Mouse (Mus musculus) lung, embryonic 14.5 days (tissue): ENCODE measurements around the gene Klhl29. TPM values are rescaled to one million over a fixed set of nuclear protein-coding genes. Genes with fewer than 3 reads are reported as not detected.

Source experiments
- ATAC-seq: fragments of 200-750 bp; cut with Nextera tagmentation; 2 replicates; pipeline ENCODE4 v1.8.0; 2017; ENCODE audit warnings: mild to moderate bottlenecking, moderate TSS enrichment, moderate library complexity; ENCODE audit not compliant: insufficient read depth
- DNase-seq: peaks from one replicate; pipeline ENCODE4 v3.0.0-alpha.2; 2015
- H3K27ac ChIP-seq: fragments of 300-500 bp; sonication (generic); 2 replicates; pipeline ENCODE4 v1.5.1; 2014; ENCODE audit warnings: low read depth, mild to moderate bottlenecking, moderate library complexity
- H3K27me3 ChIP-seq: fragments of 300-500 bp; sonication (generic); 2 replicates; pipeline ENCODE4 v1.6.1; 2014; ENCODE audit warnings: low read length, control low read depth; ENCODE audit not compliant: insufficient read depth
- H3K36me3 ChIP-seq: fragments of 300-500 bp; sonication (generic); 2 replicates; pipeline ENCODE4 v1.6.1; 2014; ENCODE audit warnings: control low read depth; ENCODE audit not compliant: insufficient read depth
- H3K4me1 ChIP-seq: fragments of 300-500 bp; sonication (generic); 2 replicates; pipeline ENCODE4 v1.6.1; 2014; ENCODE audit warnings: antibody characterized with exemption, control low read depth; ENCODE audit not compliant: insufficient read depth
- H3K4me2 ChIP-seq: fragments of 300-500 bp; sonication (generic); 2 replicates; pipeline ENCODE4 v1.6.1; 2014; ENCODE audit warnings: mild to moderate bottlenecking
- H3K4me3 ChIP-seq: fragments of 300-500 bp; sonication (generic); 2 replicates; pipeline ENCODE4 v1.5.1; 2014; ENCODE audit warnings: low read depth, low read length
- H3K9ac ChIP-seq: fragments of 300-500 bp; sonication (generic); 2 replicates; pipeline ENCODE4 v1.6.1; 2014
- H3K9me3 ChIP-seq: fragments of 300-500 bp; sonication (generic); 2 replicates; pipeline ENCODE4 v1.6.1; 2016; ENCODE audit warnings: low read depth, low read length, control low read depth
- CTCF ChIP-seq: IDR thresholded peaks from 2 replicates; pipeline ENCODE4 v1.5.1; 2016; ENCODE audit warnings: antibody characterized with exemption, low read depth
- WGBS: fragments of 180-500 bp; shearing (Covaris S2); extraction: QIAGEN DNeasy Blood & Tissue Kit; methylation state at CpG from one replicate; pipeline ENCODE4 v1.1.7; 2014; 5-methylcytosine and 5-hydroxymethylcytosine counted together
- polyA plus RNA-seq: library from polyadenylated mRNA; unstranded; fragments of >200 nt; fragmentation: Nextera tagmentation; extraction: Ambion mirVana; gene quantifications from 2 replicates; pipeline ENCODE4 v1.2.1, GENCODE M21; 2014

The Klhl29 gene
- polyA plus RNA-seq, 1 experiment from 2014 or later, result 1.2 TPM

- Histone ChIP-seq H3K4me1 (peaks cover 9% of the 10 kb centered on the region), H3K36me3 (no peaks in the 10 kb centered on the region), H3K4me3 (no peak overlapping the region), H3K27ac (no peak overlapping the region), H3K9ac (no peak overlapping the region), H3K4me2 (no peak overlapping the region), H3K27me3 (no peaks in the 10 kb centered on the region), H3K9me3 (no peaks in the 10 kb centered on the region)
- no peak for DNase-seq
- no peak for ATAC-seq
- 70% methylated on average over 9 of the region's 9 CpGs for WGBS
- no peak for TF ChIP-seq CTCF
Measured at GRCm38 (mm10) chr12:5210786-5211185, 164.7 kb downstream of the Klhl29 start.

DNA sequence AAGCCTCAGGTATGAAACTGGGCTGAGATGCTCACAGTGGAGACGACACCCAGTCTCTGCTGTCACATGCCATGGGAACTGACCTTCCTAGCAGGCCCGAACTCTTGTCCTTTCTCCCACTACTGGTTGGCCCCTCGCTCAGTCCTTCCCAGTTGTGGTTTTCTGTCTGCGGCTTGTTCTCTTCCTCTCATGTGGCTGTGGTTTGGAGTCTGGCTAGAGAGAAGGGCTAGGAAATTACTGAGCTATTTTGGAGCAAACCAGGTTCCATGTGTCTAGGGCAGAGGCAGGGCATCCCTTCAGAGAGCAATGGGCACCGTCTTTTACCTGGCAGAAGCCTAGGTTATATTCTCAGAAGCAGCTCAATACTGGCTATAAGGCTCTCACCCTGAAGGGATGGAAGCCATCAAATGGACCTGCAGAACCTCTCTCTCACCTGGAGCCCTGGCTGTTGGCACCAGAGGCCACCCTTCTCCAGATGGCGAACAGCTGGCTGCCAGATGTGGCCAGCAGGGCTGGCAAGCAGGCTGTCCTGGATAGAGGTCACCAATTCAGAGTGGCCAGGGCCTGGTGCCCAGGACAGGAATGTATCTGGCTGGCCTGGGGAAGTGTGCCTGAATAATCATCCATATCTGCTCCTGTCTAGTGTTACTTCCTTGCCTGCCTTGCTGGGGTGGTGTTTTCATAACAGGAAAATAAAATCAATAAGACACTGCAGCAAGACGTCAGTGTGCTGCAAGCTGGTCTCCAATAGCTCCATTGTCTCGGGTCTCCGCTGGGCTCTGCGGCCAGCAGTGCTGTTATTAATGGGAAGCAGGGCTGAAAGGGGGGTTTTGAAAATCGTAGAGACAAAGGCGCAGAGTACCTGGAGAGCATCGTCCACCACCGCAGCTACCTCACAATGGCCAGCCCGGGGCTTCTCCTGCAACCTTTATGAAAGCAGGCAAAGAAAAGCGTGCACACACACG, 167.3 kb downstream of the Klhl29 start:
- no peak for TF ChIP-seq CTCF
- H3K4me1 ChIP-seq, result 0 out of 2 replicates have a peak, but pooled peaks cover 7% of the 10 kb centered on the region
- no peak overlapping the region for H3K4me3 ChIP-seq
- H3K27me3 ChIP-seq, result no peaks in the 10 kb centered on the region
- H3K4me2 ChIP-seq, result no peak overlapping the region
- DNase-seq, result no peak
- no peak overlapping the region for H3K9ac ChIP-seq
- ATAC-seq, result no peak
- no peak overlapping the region for H3K27ac ChIP-seq
- H3K9me3 ChIP-seq, result no peaks in the 10 kb centered on the region
- H3K36me3 ChIP-seq, result no peaks in the 10 kb centered on the region
- WGBS, result 78% methylated on average over 17 of the region's 17 CpGs

DNA sequence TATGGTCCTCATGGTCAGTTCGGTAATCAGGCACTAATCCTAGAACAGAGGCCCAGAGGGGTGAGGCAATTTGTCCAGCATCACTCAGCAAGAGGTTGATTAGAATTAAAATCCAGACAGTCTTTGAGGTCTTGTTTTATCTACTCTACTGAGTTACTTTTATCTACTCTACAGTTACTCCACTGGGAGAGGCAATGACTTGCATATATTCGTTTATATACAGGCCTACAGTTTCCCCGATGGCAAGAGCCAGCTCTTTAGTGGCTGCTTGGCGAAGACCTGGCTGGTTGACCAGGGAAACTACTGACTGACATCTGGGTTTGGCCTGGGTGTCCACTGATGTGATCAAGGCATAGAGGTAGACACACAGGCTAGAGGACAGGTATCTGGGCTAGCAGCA, 168.3 kb downstream of the Klhl29 start:
- Histone ChIP-seq H3K4me2 (no peak overlapping the region), H3K27ac (no peak overlapping the region), H3K9ac (no peak overlapping the region), H3K36me3 (no peaks in the 10 kb centered on the region), H3K27me3 (no peaks in the 10 kb centered on the region), H3K9me3 (no peaks in the 10 kb centered on the region), H3K4me3 (no peak overlapping the region), H3K4me1 (0 out of 2 replicates have a peak, but pooled peaks cover 4% of the 10 kb centered on the region)
- ATAC-seq, result no peak
- no peak for DNase-seq
- WGBS, result 69% methylated on average over 4 of the region's 4 CpGs
- TF ChIP-seq CTCF, result no peak

DNA sequence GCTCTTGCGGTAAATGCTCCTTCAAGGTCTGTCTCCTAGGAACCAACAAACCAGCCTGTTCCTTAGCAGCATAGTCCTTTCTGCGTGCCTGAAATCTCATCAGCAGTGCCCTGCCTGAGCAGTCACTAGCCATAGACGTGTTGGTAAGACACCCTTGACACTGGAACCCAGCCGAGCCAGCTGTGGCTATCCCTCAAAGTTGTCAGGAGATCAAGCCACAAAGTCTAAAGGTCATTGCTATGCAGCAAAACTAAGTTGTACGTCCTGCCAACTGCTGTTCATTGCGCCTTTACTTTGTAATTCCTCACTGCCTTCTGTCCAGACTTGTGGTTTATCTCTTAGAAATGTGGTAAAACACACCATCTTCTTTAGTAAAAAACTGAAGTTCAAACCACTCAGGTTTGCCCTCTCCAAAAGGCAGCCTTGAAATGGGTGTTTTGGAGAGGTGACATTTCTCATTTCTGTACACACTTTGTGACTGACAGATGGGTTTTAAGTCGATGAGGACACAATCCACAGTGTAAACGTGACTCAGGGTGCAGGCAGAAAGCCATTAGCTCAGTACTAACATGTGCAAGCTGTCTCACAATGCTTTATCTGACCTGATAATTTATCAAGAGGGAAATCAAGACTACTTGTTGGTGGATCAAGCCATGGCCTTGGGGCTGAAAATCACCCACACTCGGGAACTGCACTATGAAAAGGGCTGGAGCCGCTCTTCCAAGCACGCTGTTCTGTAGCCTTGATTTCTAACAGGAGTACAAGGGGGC, 171.2 kb downstream of the Klhl29 start:
- WGBS, result 30% methylated on average over 11 of the region's 11 CpGs
- no peak for TF ChIP-seq CTCF

GRCm38 (mm10) chr12:5203385-5203784, 172.1 kb downstream of the Klhl29 start:
- Histone ChIP-seq H3K9me3 (no peaks in the 10 kb centered on the region), H3K4me1 (0 out of 2 replicates have a peak, but pooled peaks cover 4% of the 10 kb centered on the region), H3K4me2 (no peak overlapping the region), H3K36me3 (no peaks in the 10 kb centered on the region), H3K27me3 (no peaks in the 10 kb centered on the region), H3K9ac (no peak overlapping the region), H3K4me3 (no peak overlapping the region), H3K27ac (no peak overlapping the region)
- ATAC-seq, result no peak
- WGBS, result 57% methylated on average over 5 of the region's 5 CpGs
- no peak for DNase-seq
- no peak for TF ChIP-seq CTCF

More for the DNA sequence above, 171.2 kb downstream of the Klhl29 start:
- H3K27ac ChIP-seq, result no peak overlapping the region
- no peak overlapping the region for H3K4me3 ChIP-seq
- H3K4me2 ChIP-seq, result no peak overlapping the region
- no peaks in the 10 kb centered on the region for H3K36me3 ChIP-seq
- H3K9ac ChIP-seq, result no peak overlapping the region
- no peaks in the 10 kb centered on the region for H3K27me3 ChIP-seq
- 0 out of 2 replicates have a peak, but pooled peaks cover 4% of the 10 kb centered on the region for H3K4me1 ChIP-seq
- DNase-seq (peak; percentile 48), ATAC-seq (peak; percentile 41; the same call in 1 of the 2 replicates)
- no peaks in the 10 kb centered on the region for H3K9me3 ChIP-seq

GRCm38 (mm10) chr12:5198254-5198653, 177.2 kb downstream of the Klhl29 start:
- ATAC-seq (no peak), DNase-seq (no peak)
- H3K9ac ChIP-seq, result no peak overlapping the region
- no peaks in the 10 kb centered on the region for H3K4me1 ChIP-seq
- no peaks in the 10 kb centered on the region for H3K9me3 ChIP-seq
- no peak overlapping the region for H3K4me3 ChIP-seq
- H3K27me3 ChIP-seq, result no peaks in the 10 kb centered on the region
- no peak overlapping the region for H3K27ac ChIP-seq
- TF ChIP-seq CTCF, result no peak
- H3K4me2 ChIP-seq, result no peak overlapping the region
- WGBS, result 47% methylated on average over 4 of the region's 4 CpGs
- H3K36me3 ChIP-seq, result no peaks in the 10 kb centered on the region

GRCm38 (mm10) chr12:5194176-5194575, 181.3 kb downstream of the Klhl29 start:
- 40% methylated on average over 6 of the region's 6 CpGs for WGBS
- Histone ChIP-seq H3K9me3 (no peaks in the 10 kb centered on the region), H3K27me3 (no peaks in the 10 kb centered on the region), H3K4me2 (no peak overlapping the region), H3K4me1 (peaks cover 10% of the 10 kb centered on the region; the same call in 1 of the 2 replicates), H3K27ac (no peak overlapping the region), H3K36me3 (no peaks in the 10 kb centered on the region), H3K9ac (no peak overlapping the region), H3K4me3 (no peak overlapping the region)
- ATAC-seq (no peak), DNase-seq (peak; percentile 28)
- TF ChIP-seq CTCF, result no peak
